ENCODE assay signal across 28 mouse cellular contexts in genomic region chr16:59923696-59924095, GRCm38 (mm10).
DNase-seq lines count a peak whose midpoint lies in the region; ATAC-seq lines count a peak whose summit lies in the region.
"Had no signal": no experiment of that assay in that cellular context is flagged by ENCODE, and none has a peak within 500 bp of the region (broad histone marks: within the 10 kb centered on the region; RNA-seq: fewer than 3 reads in every experiment).

No protein-coding gene starts in this region.

- ATAC-seq in kidney, embryonic 15.5 days (replicated peaks; ENCODE audit: low FRiP score): no peak
- ATAC-seq: forebrain, embryonic 16.5 days; inflammation-experienced regulatory T-cells, adult 6 months had no signal

- no peaks in the 10 kb centered on the region for H3K27me3 ChIP-seq in kidney, embryonic 15.5 days
- H3K27me3 ChIP-seq: heart, embryonic 12.5 days; lung, embryonic 15.5 days; midbrain, embryonic 12.5 days; neural tube, embryonic 12.5 days had no signal

- H3K27ac ChIP-seq in kidney, embryonic 15.5 days: no peak overlapping the region
- H3K27ac ChIP-seq: gastrocnemius, adult 2 months; heart, adult 2 months; hindbrain, embryonic 14.5 days; kidney, postnatal 0 days; lung, embryonic 15.5 days; midbrain, embryonic 12.5 days; neural tube, embryonic 12.5 days had no signal

- no peaks in the 10 kb centered on the region for H3K9me3 ChIP-seq in kidney, embryonic 15.5 days (replicated peaks)
- H3K9me3 ChIP-seq: lung, embryonic 15.5 days; midbrain, embryonic 12.5 days; neural tube, embryonic 12.5 days had no signal

- H3K9ac ChIP-seq in kidney, embryonic 15.5 days: no peak overlapping the region
- H3K9ac ChIP-seq: heart, embryonic 12.5 days; hindbrain, embryonic 14.5 days; lung, embryonic 15.5 days; midbrain, embryonic 12.5 days; neural tube, embryonic 12.5 days had no signal

- 85% methylated on average over 4 of the region's 4 CpGs for WGBS in kidney, embryonic 15.5 days

- H3K36me3 ChIP-seq in kidney, embryonic 15.5 days: no peaks in the 10 kb centered on the region
- H3K36me3 ChIP-seq: heart, embryonic 12.5 days; lung, embryonic 15.5 days; midbrain, embryonic 12.5 days; neural tube, embryonic 12.5 days had no signal

- H3K4me3 ChIP-seq in kidney, embryonic 15.5 days (replicated peaks): no peak overlapping the region
- H3K4me3 ChIP-seq: erythroblast, embryonic 14.5 days; gastrocnemius, adult 2 months; heart, adult 2 months; heart, embryonic 12.5 days; lung, embryonic 15.5 days; midbrain, embryonic 12.5 days; myocyte; neural tube, embryonic 12.5 days had no signal

- H3K4me2 ChIP-seq in kidney, embryonic 15.5 days: no peak overlapping the region
- H3K4me2 ChIP-seq: heart, embryonic 12.5 days; hindbrain, embryonic 14.5 days; lung, embryonic 15.5 days; midbrain, embryonic 12.5 days; neural tube, embryonic 12.5 days had no signal

- no peaks in the 10 kb centered on the region for H3K4me1 ChIP-seq in kidney, embryonic 15.5 days
- H3K4me1 ChIP-seq: heart, embryonic 12.5 days; lung, embryonic 15.5 days; midbrain, embryonic 12.5 days; neural tube, embryonic 12.5 days had no signal

- DNase-seq in adrenal gland, postnatal 36 days: peak; percentile 4 to 26
- DNase-seq in adrenal gland, adult 8-10 months: no peak
- peak; percentile 46 for DNase-seq in kidney, adult 18-20 months
- peak; percentile 8 for DNase-seq in ovary, adult 18-20 months (ENCODE audit: low spot score)
- DNase-seq in ovary, postnatal 36 days (ENCODE audit: low spot score): no peak
- DNase-seq in kidney, postnatal 25 days: peak; percentile 34 to 38
- no peak for DNase-seq in heart, adult 11 months
- DNase-seq: cerebellum, adult 11-12 months; cerebellum, adult 9-11 months; gastrocnemius, adult 2 months; gastrocnemius, postnatal 36 days; heart, adult 2 months; heart, postnatal 4 days; layer of hippocampus, postnatal 36 days; liver; thymus, adult 2 months; thymus, postnatal 36 days had no signal

Comparison
In these comparisons a context has a peak if more than half of its experiments do, and no peak if none do; other contexts are left out.
1. DNase-seq: peak in adrenal gland, postnatal 36 days (2 of 2), kidney, adult 18-20 months (single experiment), ovary, adult 18-20 months (single experiment) and kidney, postnatal 25 days (2 of 2); none in adrenal gland, adult 8-10 months (single experiment), ovary, postnatal 36 days (single experiment) and heart, adult 11 months (single experiment).